Mouse (Mus musculus) hindbrain, embryonic 11.5 days (tissue): Measurements from ENCODE around the gene Nubp2. TPM values are rescaled to one million over a fixed set of nuclear protein-coding genes. Genes with fewer than 3 reads are reported as not detected.

Experiments
- ATAC-seq: fragments of 200-750 bp; cut with Nextera tagmentation; 2 replicates; pipeline ENCODE4 v1.8.0; 2017; ENCODE audit warnings: mild to moderate bottlenecking, moderate TSS enrichment, moderate library complexity; ENCODE audit not compliant: low FRiP score
- DNase-seq: peaks from one replicate; pipeline ENCODE4 v3.0.0-alpha.2; 2015; ENCODE audit warnings: low spot score
- H3K27ac ChIP-seq: fragments of 300-500 bp; sonication (generic); 2 replicates; pipeline ENCODE4 v1.5.1; 2014; ENCODE audit warnings: mild to moderate bottlenecking, low read depth, low read length
- H3K27me3 ChIP-seq: fragments of 300-500 bp; sonication (generic); 2 replicates; pipeline ENCODE4 v1.6.1; 2014; ENCODE audit warnings: mild to moderate bottlenecking, low read length, moderate library complexity, mixed read lengths; ENCODE audit not compliant: control insufficient read depth, insufficient read depth
- H3K36me3 ChIP-seq: fragments of 300-500 bp; sonication (generic); 2 replicates; pipeline ENCODE4 v1.6.1; 2014; ENCODE audit warnings: mild to moderate bottlenecking, low read length, moderate library complexity, mixed read lengths; ENCODE audit not compliant: control insufficient read depth, insufficient read depth
- H3K4me1 ChIP-seq: fragments of 300-500 bp; sonication (generic); replicated peaks from 2 replicates; pipeline ENCODE4 v1.6.1; 2014; ENCODE audit warnings: low read length, mixed read lengths; ENCODE audit not compliant: control insufficient read depth, insufficient read depth
- H3K4me2 ChIP-seq: fragments of 300-500 bp; sonication (generic); replicated peaks from 2 replicates; pipeline ENCODE4 v1.6.1; 2014; ENCODE audit warnings: mild to moderate bottlenecking, low read depth, low read length
- H3K4me3 ChIP-seq: fragments of 300-500 bp; sonication (generic); 2 replicates; pipeline ENCODE4 v1.5.1; 2014; ENCODE audit warnings: low read depth, low read length
- H3K9ac ChIP-seq: fragments of 300-500 bp; sonication (generic); 2 replicates; pipeline ENCODE4 v1.6.1; 2014; ENCODE audit warnings: low read depth, low read length
- H3K9me3 ChIP-seq: fragments of 300-500 bp; sonication (generic); 2 replicates; pipeline ENCODE4 v1.6.1; 2016; ENCODE audit warnings: low read length; ENCODE audit not compliant: control insufficient read depth
- WGBS: fragments of 180-500 bp; shearing (Covaris S2); extraction: QIAGEN DNeasy Blood & Tissue Kit; methylation state at CpG from one replicate; pipeline ENCODE4 v1.1.7; 2014; 5-methylcytosine and 5-hydroxymethylcytosine counted together
- polyA plus RNA-seq: library from polyadenylated mRNA; unstranded; fragments of >200 nt; fragmentation: Nextera tagmentation; extraction: Ambion mirVana; gene quantifications from 2 replicates; pipeline ENCODE4 v1.2.1, GENCODE M21; 2014

Gene Nubp2
- polyA plus RNA-seq, 1 experiment from 2014 or later, result 77.6 TPM

DNA sequence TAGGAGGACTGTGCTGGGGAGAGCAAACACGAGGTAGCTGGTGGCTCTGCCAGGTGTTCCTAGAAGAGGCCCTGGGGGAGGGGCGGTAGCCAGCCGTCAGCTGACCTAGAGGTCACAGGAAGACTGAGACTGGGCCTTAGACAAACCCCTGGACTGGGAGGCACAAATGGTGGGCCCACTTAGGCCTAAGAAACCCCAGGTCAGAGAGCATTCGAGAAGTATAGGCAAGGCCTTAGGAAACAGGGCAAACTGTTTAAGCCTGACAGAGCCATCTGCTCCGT, 8.1 kb downstream of the Nubp2 start:
- DNase-seq (no peak), ATAC-seq (no peak)
- no peaks in the 10 kb centered on the region for H3K9me3 ChIP-seq
- no peak overlapping the region for H3K4me3 ChIP-seq
- no peaks in the 10 kb centered on the region for H3K4me1 ChIP-seq
- no peaks in the 10 kb centered on the region for H3K27me3 ChIP-seq
- H3K36me3 ChIP-seq, result no peaks in the 10 kb centered on the region
- no peak overlapping the region for H3K27ac ChIP-seq
- no peak overlapping the region for H3K9ac ChIP-seq
- 37% methylated on average over 5 of the region's 5 CpGs for WGBS
- no peak overlapping the region for H3K4me2 ChIP-seq

- H3K27me3 ChIP-seq, result no peaks in the 10 kb centered on the region
- H3K9me3 ChIP-seq, result no peaks in the 10 kb centered on the region
- no peak for ATAC-seq
- no peak overlapping the region for H3K9ac ChIP-seq
- H3K36me3 ChIP-seq, result no peaks in the 10 kb centered on the region
- no peak overlapping the region for H3K4me2 ChIP-seq
- no peaks in the 10 kb centered on the region for H3K4me1 ChIP-seq
- WGBS, result 60% methylated on average over 10 of the region's 10 CpGs
- DNase-seq, result no peak
- H3K4me3 ChIP-seq, result no peak overlapping the region
- no peak overlapping the region for H3K27ac ChIP-seq
These were observed 8.6 kb downstream of the Nubp2 start for GRCm38 (mm10) chr17:24877336-24878116.

DNA sequence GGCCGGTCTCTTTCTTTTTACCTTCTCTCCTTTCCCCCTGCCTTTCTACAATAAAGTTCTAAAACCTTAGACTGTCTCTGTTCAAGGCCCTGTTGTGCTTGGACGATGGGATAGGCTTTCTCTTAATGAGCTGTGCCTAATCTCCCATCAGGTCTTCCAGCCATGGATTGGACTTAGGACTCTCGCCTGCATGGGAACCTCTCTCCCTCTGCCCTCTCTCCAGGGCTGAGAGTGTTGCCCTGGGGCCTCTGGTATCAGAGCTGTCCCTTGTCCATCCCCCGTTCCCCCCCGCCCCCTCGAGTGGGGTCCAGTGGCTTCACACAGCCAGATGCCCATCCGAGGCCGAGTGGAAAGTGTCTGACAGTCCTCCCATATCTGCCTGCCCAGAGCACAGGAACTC, 11.2 kb downstream of the Nubp2 start:
- H3K9ac ChIP-seq, result no peak overlapping the region
- H3K4me3 ChIP-seq, result no peak overlapping the region
- H3K4me1 ChIP-seq, result no peaks in the 10 kb centered on the region
- H3K9me3 ChIP-seq, result no peaks in the 10 kb centered on the region
- no peak overlapping the region for H3K27ac ChIP-seq
- ATAC-seq, result no peak
- H3K27me3 ChIP-seq, result no peaks in the 10 kb centered on the region
- no peaks in the 10 kb centered on the region for H3K36me3 ChIP-seq
- WGBS, result 76% methylated on average over 8 of the region's 8 CpGs
- no peak overlapping the region for H3K4me2 ChIP-seq
- DNase-seq, result no peak

- Histone ChIP-seq H3K4me2 (no peak overlapping the region), H3K27ac (no peak overlapping the region), H3K9ac (no peak overlapping the region), H3K36me3 (no peaks in the 10 kb centered on the region), H3K27me3 (no peaks in the 10 kb centered on the region), H3K4me1 (no peaks in the 10 kb centered on the region), H3K9me3 (no peaks in the 10 kb centered on the region), H3K4me3 (no peak overlapping the region)
- DNase-seq (no peak), ATAC-seq (no peak)
- WGBS, result 67% methylated on average over 1 of the region's 1 CpGs
These were observed 11.8 kb downstream of the Nubp2 start for GRCm38 (mm10) chr17:24874405-24874745.

- no peak for ATAC-seq
- Histone ChIP-seq H3K4me1 (no peaks in the 10 kb centered on the region), H3K4me3 (no peak overlapping the region), H3K27me3 (no peaks in the 10 kb centered on the region), H3K9ac (no peak overlapping the region), H3K27ac (no peak overlapping the region), H3K9me3 (no peaks in the 10 kb centered on the region), H3K36me3 (no peaks in the 10 kb centered on the region), H3K4me2 (no peak overlapping the region)
- DNase-seq, result no peak
- WGBS, result 51% methylated on average over 4 of the region's 4 CpGs
These were observed 12.3 kb downstream of the Nubp2 start for GRCm38 (mm10) chr17:24873695-24874404.

DNA sequence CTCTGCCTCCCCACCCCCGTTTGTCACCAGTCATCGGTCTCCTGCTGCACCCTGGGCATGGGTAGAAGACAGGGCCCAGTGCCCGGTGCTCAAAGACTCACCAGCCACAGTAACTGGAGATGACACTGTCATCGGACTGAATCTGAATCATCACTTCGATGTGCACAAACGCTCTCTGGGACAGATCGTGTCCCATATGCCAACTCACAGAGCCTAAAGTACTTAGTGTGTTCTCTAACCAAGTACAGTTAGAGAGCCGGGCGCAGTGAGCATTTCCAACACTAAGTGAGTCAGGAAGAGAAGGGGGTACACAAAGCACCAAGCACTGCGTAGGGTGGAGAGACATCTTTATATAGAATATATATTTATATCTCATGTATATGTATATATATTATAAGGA, 18.2 kb downstream of the Nubp2 start:
- H3K4me2 ChIP-seq, result no peak overlapping the region
- H3K36me3 ChIP-seq, result no peaks in the 10 kb centered on the region
- DNase-seq, result no peak
- no peaks in the 10 kb centered on the region for H3K27me3 ChIP-seq
- 89% methylated on average over 10 of the region's 10 CpGs for WGBS
- H3K27ac ChIP-seq, result no peak overlapping the region
- H3K4me1 ChIP-seq, result no peaks in the 10 kb centered on the region
- ATAC-seq, result no peak
- H3K9ac ChIP-seq, result no peak overlapping the region
- H3K9me3 ChIP-seq, result no peaks in the 10 kb centered on the region
- no peak overlapping the region for H3K4me3 ChIP-seq

GRCm38 (mm10) chr17:24865776-24866175, 20.4 kb downstream of the Nubp2 start, which contains the start of gene Igfals:
Igfals (plus strand) TSS chr17:24865997.
- Histone ChIP-seq H3K27me3 (no peaks in the 10 kb centered on the region), H3K9me3 (no peaks in the 10 kb centered on the region), H3K4me1 (no peaks in the 10 kb centered on the region), H3K4me3 (no peak within 1 kb of the TSS), H3K36me3 (no peaks in the 10 kb centered on the region), H3K9ac (no peak within 1 kb of the TSS), H3K27ac (no peak within 1 kb of the TSS), H3K4me2 (no peak within 1 kb of the TSS)
- WGBS, result 89% methylated on average over 8 of the region's 8 CpGs
- DNase-seq (no peak), ATAC-seq (no peak)

GRCm38 (mm10) chr17:24861785-24862184, 24.4 kb downstream of the Nubp2 start:
- Histone ChIP-seq H3K4me1 (no peaks in the 10 kb centered on the region), H3K9ac (no peak overlapping the region), H3K4me2 (no peak overlapping the region), H3K36me3 (no peaks in the 10 kb centered on the region), H3K9me3 (no peaks in the 10 kb centered on the region), H3K27ac (no peak overlapping the region), H3K27me3 (no peaks in the 10 kb centered on the region), H3K4me3 (no peak overlapping the region)
- WGBS, result 91% methylated on average over 3 of the region's 3 CpGs
- DNase-seq (no peak), ATAC-seq (no peak)

DNA sequence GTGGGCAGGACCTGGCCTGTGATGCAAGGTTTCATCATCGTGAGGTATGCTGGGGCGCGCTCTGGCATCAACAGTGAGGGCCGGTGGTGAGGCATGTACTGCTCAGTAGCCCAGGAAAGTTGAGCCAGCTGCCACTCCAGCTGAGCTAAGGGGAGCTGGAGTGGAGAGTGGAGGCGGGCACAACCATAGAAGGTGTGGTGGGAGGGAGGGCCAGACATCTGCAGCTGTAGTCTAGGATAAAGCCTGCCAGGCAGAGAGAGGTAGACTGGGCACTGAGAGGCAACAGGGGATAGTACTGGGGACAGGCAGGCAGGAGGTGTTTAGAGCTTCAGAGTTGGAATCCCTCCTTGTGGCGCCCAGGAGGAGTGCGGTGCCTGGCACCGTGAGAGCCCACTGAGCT, 26.1 kb downstream of the Nubp2 start:
- Histone ChIP-seq H3K27ac (no peak overlapping the region), H3K9ac (no peak overlapping the region), H3K4me3 (no peak overlapping the region), H3K4me2 (no peak overlapping the region), H3K36me3 (no peaks in the 10 kb centered on the region), H3K27me3 (no peaks in the 10 kb centered on the region), H3K4me1 (no peaks in the 10 kb centered on the region), H3K9me3 (no peaks in the 10 kb centered on the region)
- no peak for ATAC-seq
- DNase-seq, result no peak
- 95% methylated on average over 8 of the region's 8 CpGs for WGBS
